Mouse (Mus musculus): ENCODE measurements at regions not wholly inside any gene's neighbourhood (a gene's known extent, or its start where the extent isn't known, plus 50 kb on each side); places are given as distances from the start of the nearest gene placed in this dataset.

- WGBS: 88% methylated on average over 4 of the region's 4 CpGs
- Histone ChIP-seq H3K4me1 (no peaks in the 10 kb centered on the region), H3K9ac (replicated peaks) (no peak overlapping the region), H3K4me3 (no peak overlapping the region), H3K27ac (replicated peaks) (no peak overlapping the region), H3K9me3 (no peaks in the 10 kb centered on the region), H3K4me2 (replicated peaks) (no peak overlapping the region), H3K36me3 (no peaks in the 10 kb centered on the region), H3K27me3 (no peaks in the 10 kb centered on the region)
- ATAC-seq (ENCODE audit: low FRiP score, low read depth): no peak
Measured at GRCm38 (mm10) chr12:107825921-107826320, 177.5 kb downstream of the Bcl11b start.

DNA sequence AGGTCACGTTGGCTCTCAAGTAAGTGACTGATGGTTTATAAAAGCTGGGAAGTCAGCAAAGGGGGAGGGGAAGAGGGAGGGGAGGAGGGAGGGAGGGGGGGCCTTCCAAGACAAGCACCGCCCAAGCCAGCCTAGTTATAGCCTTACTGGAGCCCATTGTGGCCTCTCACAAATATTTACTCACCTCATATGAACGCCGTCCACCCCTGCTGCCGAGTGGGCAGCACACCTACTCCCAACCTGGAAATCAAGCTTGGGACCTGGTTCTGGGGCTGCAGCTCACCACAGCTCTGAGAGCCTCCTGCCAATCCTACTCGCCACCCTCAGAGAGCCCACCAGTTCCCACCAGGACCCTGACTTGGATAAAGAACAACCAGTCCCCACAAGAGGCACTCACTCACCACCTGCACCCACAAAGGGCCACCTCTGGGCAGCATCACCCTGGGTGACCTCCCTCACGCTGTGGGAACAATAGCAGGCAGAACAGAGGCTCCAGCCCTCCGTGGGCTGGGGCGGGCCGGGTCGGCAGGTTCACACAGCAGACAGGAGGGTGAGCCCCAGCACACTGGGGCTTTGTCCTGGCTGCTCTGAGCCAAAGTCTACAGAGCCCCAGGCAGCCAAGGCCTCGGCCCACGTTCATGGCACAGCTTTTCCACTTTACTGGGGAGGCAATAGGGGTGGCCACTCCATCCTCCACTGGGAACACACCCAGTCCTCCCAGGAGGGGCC lies 171.8 kb downstream of the Bcl11b start:
- Histone ChIP-seq H3K27me3 (no peaks in the 10 kb centered on the region; the same call in 1 of the 2 replicates), H3K27ac (replicated peaks) (no peak overlapping the region), H3K4me3 (no peak overlapping the region), H3K4me1 (peaks cover 6% of the 10 kb centered on the region), H3K4me2 (replicated peaks) (no peak overlapping the region), H3K36me3 (no peaks in the 10 kb centered on the region), H3K9me3 (no peaks in the 10 kb centered on the region), H3K9ac (replicated peaks) (no peak overlapping the region; the same call in 1 of the 2 replicates)
- 40% methylated on average over 13 of the region's 13 CpGs for WGBS
- ATAC-seq (ENCODE audit: low FRiP score, low read depth): no peak

GRCm38 (mm10) chr12:107833001-107833400 lies 170.4 kb downstream of the Bcl11b start:
- 91% methylated on average over 8 of the region's 8 CpGs for WGBS
- Histone ChIP-seq H3K36me3 (no peaks in the 10 kb centered on the region), H3K4me3 (no peak overlapping the region), H3K4me2 (replicated peaks) (no peak overlapping the region), H3K4me1 (peaks cover 6% of the 10 kb centered on the region), H3K27ac (replicated peaks) (no peak overlapping the region), H3K9ac (replicated peaks) (no peak overlapping the region), H3K9me3 (0 out of 2 replicates have a peak, but pooled peaks cover 6% of the 10 kb centered on the region), H3K27me3 (no peaks in the 10 kb centered on the region; the same call in 1 of the 2 replicates)
- no peak for ATAC-seq (ENCODE audit: low FRiP score, low read depth)

GRCm38 (mm10) chr12:107834512-107834911 lies 168.9 kb downstream of the Bcl11b start:
- H3K4me1 ChIP-seq: peaks cover 6% of the 10 kb centered on the region
- WGBS: 89% methylated on average over 5 of the region's 5 CpGs
- no peak for ATAC-seq (ENCODE audit: low FRiP score, low read depth)

DNA sequence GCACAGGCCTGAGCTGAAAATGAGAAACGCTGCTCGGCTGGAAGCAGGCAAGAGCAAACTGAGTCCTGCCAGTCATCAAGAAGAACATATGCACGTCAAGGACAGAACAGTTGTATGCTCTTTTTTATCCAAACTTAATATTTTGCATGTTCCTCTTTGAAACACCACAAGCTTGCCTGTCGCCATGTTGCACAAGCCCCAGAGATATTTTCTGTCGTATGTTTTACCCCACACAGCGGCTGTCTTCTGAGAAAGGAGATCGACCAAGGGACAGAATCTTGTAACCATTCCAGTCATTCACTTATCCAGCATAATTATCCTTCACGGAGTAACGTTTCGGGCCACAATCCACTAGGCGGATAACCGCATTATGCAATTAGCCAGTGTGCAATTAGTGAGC lies 165.7 kb downstream of the Bcl11b start:
- no peak for ATAC-seq (ENCODE audit: low FRiP score, low read depth)
- Histone ChIP-seq H3K4me3 (no peak overlapping the region), H3K36me3 (no peaks in the 10 kb centered on the region), H3K27me3 (no peaks in the 10 kb centered on the region), H3K9ac (replicated peaks) (no peak overlapping the region), H3K4me2 (replicated peaks) (no peak overlapping the region), H3K4me1 (no peaks in the 10 kb centered on the region), H3K27ac (replicated peaks) (no peak overlapping the region), H3K9me3 (0 out of 2 replicates have a peak, but pooled peaks cover 6% of the 10 kb centered on the region)
- WGBS: 92% methylated on average over 12 of the region's 12 CpGs

More at GRCm38 (mm10) chr12:107834512-107834911, 168.9 kb downstream of the Bcl11b start:
- no peak overlapping the region for H3K4me3 ChIP-seq
- no peak overlapping the region for H3K27ac ChIP-seq (replicated peaks)
- no peaks in the 10 kb centered on the region for H3K36me3 ChIP-seq
- no peak overlapping the region for H3K4me2 ChIP-seq (replicated peaks)
- 0 out of 2 replicates have a peak, but pooled peaks cover 6% of the 10 kb centered on the region for H3K9me3 ChIP-seq
- no peaks in the 10 kb centered on the region; the same call in 1 of the 2 replicates for H3K27me3 ChIP-seq
- H3K9ac ChIP-seq (replicated peaks): no peak overlapping the region

GRCm38 (mm10) chr12:107844631-107845030 lies 158.8 kb downstream of the Bcl11b start:
- H3K9ac ChIP-seq (replicated peaks): no peak overlapping the region
- 97% methylated on average over 5 of the region's 5 CpGs for WGBS
- ATAC-seq (ENCODE audit: low FRiP score, low read depth): no peak
- H3K27me3 ChIP-seq: no peaks in the 10 kb centered on the region
- no peaks in the 10 kb centered on the region for H3K36me3 ChIP-seq
- H3K9me3 ChIP-seq: no peaks in the 10 kb centered on the region
- H3K4me1 ChIP-seq: no peaks in the 10 kb centered on the region
- H3K27ac ChIP-seq (replicated peaks): no peak overlapping the region
- H3K4me3 ChIP-seq: no peak overlapping the region
- H3K4me2 ChIP-seq (replicated peaks): no peak overlapping the region

GRCm38 (mm10) chr12:107850591-107850990 lies 152.8 kb downstream of the Bcl11b start:
- 93% methylated on average over 7 of the region's 7 CpGs for WGBS
- Histone ChIP-seq H3K36me3 (no peaks in the 10 kb centered on the region), H3K4me1 (no peaks in the 10 kb centered on the region), H3K4me2 (replicated peaks) (no peak overlapping the region), H3K9me3 (no peaks in the 10 kb centered on the region), H3K27ac (replicated peaks) (no peak overlapping the region), H3K9ac (replicated peaks) (no peak overlapping the region), H3K4me3 (no peak overlapping the region), H3K27me3 (0 out of 2 replicates have a peak, but pooled peaks cover 1% of the 10 kb centered on the region)
- no peak for ATAC-seq (ENCODE audit: low FRiP score, low read depth)

DNA sequence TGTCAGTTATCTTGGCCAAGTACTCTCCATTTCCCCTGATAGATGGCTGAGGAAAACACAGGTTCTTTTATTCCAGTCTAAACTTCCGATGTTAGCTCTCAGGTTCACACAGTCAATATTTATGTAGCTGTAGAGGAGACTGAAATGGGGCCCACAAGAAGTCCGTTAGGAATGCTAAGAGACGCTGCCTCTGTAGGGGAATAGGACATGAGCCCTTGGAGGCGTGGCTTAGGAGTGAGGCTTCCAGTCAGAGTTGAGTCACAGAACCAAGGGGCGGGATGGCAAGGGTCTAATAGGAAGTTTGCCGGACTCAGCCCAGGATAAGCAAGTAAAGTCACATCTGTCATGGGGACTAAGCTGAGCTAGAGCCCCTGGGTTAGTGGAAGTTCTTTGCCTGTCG lies 150.5 kb downstream of the Bcl11b start:
- H3K36me3 ChIP-seq: no peaks in the 10 kb centered on the region
- no peak overlapping the region for H3K4me3 ChIP-seq
- no peak overlapping the region for H3K9ac ChIP-seq (replicated peaks)
- H3K4me1 ChIP-seq: no peaks in the 10 kb centered on the region
- H3K4me2 ChIP-seq (replicated peaks): no peak overlapping the region
- 70% methylated on average over 7 of the region's 7 CpGs for WGBS
- H3K27ac ChIP-seq (replicated peaks): no peak overlapping the region
- no peak for ATAC-seq (ENCODE audit: low FRiP score, low read depth)
- H3K27me3 ChIP-seq: 0 out of 2 replicates have a peak, but pooled peaks cover 4% of the 10 kb centered on the region
- no peaks in the 10 kb centered on the region for H3K9me3 ChIP-seq

GRCm38 (mm10) chr12:107855547-107855946 lies 147.9 kb downstream of the Bcl11b start:
- ATAC-seq (ENCODE audit: low FRiP score, low read depth): no peak
- Histone ChIP-seq H3K9ac (replicated peaks) (no peak overlapping the region), H3K4me2 (replicated peaks) (no peak overlapping the region), H3K4me3 (no peak overlapping the region), H3K9me3 (no peaks in the 10 kb centered on the region), H3K27me3 (peaks cover 12% of the 10 kb centered on the region; the same call in 1 of the 2 replicates), H3K36me3 (no peaks in the 10 kb centered on the region), H3K4me1 (peaks cover 20% of the 10 kb centered on the region), H3K27ac (replicated peaks) (no peak overlapping the region)
- WGBS: 96% methylated on average over 4 of the region's 4 CpGs

GRCm38 (mm10) chr12:107856421-107857043 lies 146.9 kb downstream of the Bcl11b start:
- H3K4me1 ChIP-seq: peaks cover 20% of the 10 kb centered on the region
- no peaks in the 10 kb centered on the region for H3K36me3 ChIP-seq
- WGBS: 85% methylated on average over 6 of the region's 6 CpGs
- no peak overlapping the region for H3K9ac ChIP-seq (replicated peaks)
- peaks cover 12% of the 10 kb centered on the region; the same call in 1 of the 2 replicates for H3K27me3 ChIP-seq
- H3K9me3 ChIP-seq: no peaks in the 10 kb centered on the region
- H3K4me3 ChIP-seq: no peak overlapping the region
- no peak overlapping the region for H3K4me2 ChIP-seq (replicated peaks)
- no peak overlapping the region for H3K27ac ChIP-seq (replicated peaks)
- ATAC-seq (ENCODE audit: low FRiP score, low read depth): no peak

DNA sequence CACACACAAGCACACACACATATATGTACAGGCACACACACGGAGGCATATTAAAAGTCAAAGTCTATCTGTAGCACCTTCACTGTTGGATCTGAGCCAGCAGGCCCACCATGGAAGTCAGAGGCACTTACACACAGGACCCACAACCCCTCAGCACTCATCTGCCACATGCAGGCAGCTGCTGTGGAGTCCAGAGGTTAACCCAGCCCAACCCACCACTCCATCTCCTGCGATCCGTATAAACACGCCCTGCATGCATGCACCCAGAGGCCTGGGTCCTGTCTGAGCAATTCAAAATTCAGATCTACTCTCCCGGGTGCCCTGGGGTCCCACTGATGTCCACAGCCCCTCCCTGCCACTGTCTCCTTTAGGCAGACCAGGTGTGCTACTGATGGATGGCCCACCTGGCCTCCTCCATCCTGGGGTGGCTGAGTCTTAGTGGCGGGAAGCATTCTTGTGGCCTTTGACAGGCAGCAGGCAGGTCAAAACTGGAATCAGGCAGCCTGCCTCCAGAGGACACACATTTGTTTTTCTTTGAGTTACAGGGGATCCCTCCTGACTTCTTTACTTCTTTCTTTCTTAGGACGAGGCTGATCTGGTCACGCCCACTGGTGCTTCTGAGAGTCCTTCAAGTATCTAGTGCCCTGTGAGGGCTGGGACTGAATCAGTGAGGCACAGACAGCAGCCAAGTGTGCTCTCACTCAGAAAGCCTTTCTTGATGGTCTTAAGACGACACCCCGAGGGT lies 144.7 kb downstream of the Bcl11b start:
- Histone ChIP-seq H3K9ac (replicated peaks) (no peak overlapping the region), H3K4me3 (no peak overlapping the region), H3K27ac (replicated peaks) (no peak overlapping the region), H3K27me3 (peaks cover 12% of the 10 kb centered on the region; the same call in 1 of the 2 replicates), H3K9me3 (no peaks in the 10 kb centered on the region), H3K4me2 (replicated peaks) (no peak overlapping the region), H3K4me1 (peaks cover 20% of the 10 kb centered on the region), H3K36me3 (no peaks in the 10 kb centered on the region)
- ATAC-seq (ENCODE audit: low FRiP score, low read depth): peak; percentile 23; the same call in 1 of the 2 replicates
- WGBS: 55% methylated on average over 10 of the region's 10 CpGs

DNA sequence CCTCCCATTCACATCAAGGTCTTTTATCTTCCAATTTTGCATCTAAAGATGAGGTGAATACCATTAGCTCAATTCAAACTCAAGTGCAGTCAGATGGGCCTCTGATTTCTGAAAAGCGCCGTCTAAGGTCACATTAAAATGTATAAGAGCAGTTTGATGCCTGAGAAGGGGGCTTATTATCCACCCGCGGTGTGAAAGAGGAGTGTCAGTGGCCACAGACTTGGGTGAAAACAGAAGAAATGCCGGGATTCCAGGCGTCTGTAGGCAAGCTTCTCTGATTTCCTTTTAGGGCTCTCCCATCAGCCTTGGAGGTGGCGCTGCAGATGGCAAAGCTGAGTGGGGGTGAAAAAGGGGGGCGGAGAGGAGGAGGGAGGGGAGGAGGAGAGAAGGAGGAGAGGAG lies 143.7 kb downstream of the Bcl11b start:
- no peak overlapping the region for H3K4me3 ChIP-seq
- 5% methylated on average over 7 of the region's 8 CpGs for WGBS
- peak overlapping the region; percentile 9; the same call in 1 of the 2 replicates for H3K4me2 ChIP-seq (replicated peaks)
- H3K36me3 ChIP-seq: no peaks in the 10 kb centered on the region
- H3K27ac ChIP-seq (replicated peaks): no peak overlapping the region; the same call in 1 of the 2 replicates
- H3K9ac ChIP-seq (replicated peaks): no peak overlapping the region
- ATAC-seq (ENCODE audit: low FRiP score, low read depth): peak; percentile 44; the same call in 1 of the 2 replicates
- H3K27me3 ChIP-seq: peaks cover 12% of the 10 kb centered on the region; the same call in 1 of the 2 replicates
- H3K4me1 ChIP-seq: peaks cover 20% of the 10 kb centered on the region
- no peaks in the 10 kb centered on the region for H3K9me3 ChIP-seq

All from midbrain, embryonic 12.5 days (tissue).